Mouse (Mus musculus) c-Kit-positive CD71-positive TER-119-negative erythroid progenitor cells, embryonic 14.5 days (primary cell): ENCODE results near the gene Nceh1.

ENCODE experiments used
- DNase-seq: peaks from one replicate; pipeline ENCODE4 v3.0.0-alpha.2; 2013; ENCODE audit warnings: low read depth

Gene Nceh1

DNA sequence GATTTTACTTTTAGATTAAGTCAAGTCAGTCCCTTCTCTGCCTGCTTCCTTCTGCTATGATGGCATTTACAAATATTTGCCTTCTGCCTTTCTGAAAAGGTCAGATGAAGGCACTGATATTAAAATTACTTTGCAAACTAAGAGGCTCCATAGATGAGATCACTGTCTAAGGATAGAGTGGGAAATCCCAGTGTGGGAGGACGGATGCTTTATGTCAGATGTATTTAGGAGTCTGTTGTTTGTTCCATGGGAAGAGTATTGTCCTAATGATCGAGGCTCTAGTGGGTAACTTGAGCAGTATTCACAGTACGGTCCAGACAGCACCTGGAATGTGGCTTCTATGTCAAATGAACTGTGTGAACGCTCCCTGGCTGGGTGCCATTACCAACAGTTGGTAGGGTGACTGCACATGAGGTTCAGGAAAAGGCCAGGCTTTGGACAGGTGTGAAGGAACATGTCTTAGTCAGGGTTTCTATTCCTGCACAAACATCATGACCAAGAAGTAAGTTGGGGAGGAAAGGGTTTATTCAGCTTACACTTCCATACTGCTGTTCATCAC is 143.9 kb downstream of the Nceh1 start:
- no peak for DNase-seq

DNA sequence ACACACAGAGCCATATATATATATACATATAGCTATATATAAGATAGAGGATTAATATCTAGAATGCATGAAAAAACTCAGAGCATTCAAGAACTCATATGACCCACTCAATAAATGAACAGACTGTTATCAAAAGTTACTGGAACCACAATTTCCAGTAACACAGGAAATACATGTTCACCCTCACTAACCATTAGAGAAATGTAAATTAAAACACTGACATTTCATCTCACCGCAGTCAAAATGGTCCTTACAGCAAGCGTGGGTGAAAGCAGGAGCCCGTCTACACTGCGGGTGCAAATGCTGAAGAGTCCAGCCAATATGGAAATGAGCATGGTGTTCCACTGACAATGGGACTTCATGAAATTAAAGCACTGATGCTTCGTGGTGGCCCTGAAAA is 147.9 kb downstream of the Nceh1 start:
- DNase-seq, result no peak
